Mouse (Mus musculus) forebrain, embryonic 14.5 days (tissue): Measurements from ENCODE around the gene Hspg2. TPM values are rescaled to one million over a fixed set of nuclear protein-coding genes. Genes with fewer than 3 reads are reported as not detected.
A peak's percentile ranks its signal among the peaks of the same experiment; 100 is the strongest.

Experiments used
- ATAC-seq: fragments of 200-750 bp; cut with Nextera tagmentation; 2 replicates; pipeline ENCODE4 v1.8.0; 2017; ENCODE audit warnings: mild to moderate bottlenecking, moderate library complexity
- DNase-seq: peaks from one replicate; pipeline ENCODE4 v3.0.0-alpha.2; 2015; ENCODE audit warnings: low spot score
- H3K27ac ChIP-seq: fragments of 300-500 bp; sonication (generic); 2 replicates; pipeline ENCODE4 v1.5.1; 2014; ENCODE audit warnings: low read depth, mild to moderate bottlenecking, control low read depth, low read length, moderate library complexity
- H3K27me3 ChIP-seq: fragments of 300-500 bp; sonication (generic); replicated peaks from 2 replicates; pipeline ENCODE4 v1.6.1; 2014; ENCODE audit warnings: low read length, control low read depth, mixed read lengths; ENCODE audit not compliant: control insufficient read depth, insufficient read depth
- H3K36me3 ChIP-seq: fragments of 300-500 bp; sonication (generic); 2 replicates; pipeline ENCODE4 v1.6.1; 2014; ENCODE audit warnings: low read length, control low read depth; ENCODE audit not compliant: control insufficient read depth, insufficient read depth
- H3K4me1 ChIP-seq: fragments of 300-500 bp; sonication (generic); 2 replicates; pipeline ENCODE4 v1.6.1; 2014; ENCODE audit warnings: antibody characterized with exemption, low read length, control low read depth; ENCODE audit not compliant: control insufficient read depth, insufficient read depth
- H3K4me2 ChIP-seq: fragments of 300-500 bp; sonication (generic); 2 replicates; pipeline ENCODE4 v1.6.1; 2014; ENCODE audit warnings: mild to moderate bottlenecking, control low read depth, low read length
- H3K4me3 ChIP-seq: fragments of 300-500 bp; sonication (generic); 2 replicates; pipeline ENCODE4 v1.5.1; 2014; ENCODE audit warnings: low read depth, low read length, control low read depth
- H3K9ac ChIP-seq: fragments of 300-500 bp; sonication (generic); 2 replicates; pipeline ENCODE4 v1.6.1; 2014; ENCODE audit warnings: mild to moderate bottlenecking, low read length, control low read depth, moderate library complexity
- H3K9me3 ChIP-seq: fragments of 300-500 bp; sonication (generic); replicated peaks from 2 replicates; pipeline ENCODE4 v1.6.1; 2016; ENCODE audit warnings: low read length, control low read depth, mixed read lengths; ENCODE audit not compliant: control insufficient read depth
- WGBS: fragments of 180-500 bp; shearing (Covaris S2); extraction: QIAGEN DNeasy Blood & Tissue Kit; methylation state at CpG from one replicate; pipeline ENCODE4 v1.1.7; 2014; 5-methylcytosine and 5-hydroxymethylcytosine counted together
- polyA plus RNA-seq: library from polyadenylated mRNA; unstranded; fragments of >200 nt; fragmentation: Nextera tagmentation; extraction: Ambion mirVana; gene quantifications from 2 replicates; pipeline ENCODE4 v1.2.1, GENCODE M21; 2014

Gene Hspg2
- polyA plus RNA-seq, 1 experiment from 2014 or later = 4.0 TPM

DNA sequence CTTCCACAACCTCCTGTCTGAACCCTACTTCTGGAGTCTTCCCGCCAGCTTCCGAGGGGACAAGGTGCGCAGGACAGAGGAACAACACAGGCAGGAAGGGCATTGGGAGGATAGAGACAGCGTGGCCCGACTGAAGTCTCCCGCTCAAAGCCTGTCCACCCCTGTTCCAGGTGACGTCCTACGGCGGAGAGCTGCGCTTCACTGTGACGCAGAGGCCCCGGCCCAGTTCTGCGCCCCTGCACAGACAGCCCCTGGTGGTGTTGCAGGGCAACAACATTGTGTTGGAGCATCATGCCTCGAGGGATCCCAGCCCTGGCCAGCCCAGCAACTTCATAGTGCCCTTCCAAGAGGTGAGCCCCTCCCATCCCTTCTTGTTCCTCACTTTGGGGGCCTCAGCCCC lies 50.2 kb downstream of the Hspg2 start:
- 0 out of 2 replicates have a peak, but pooled peaks cover 14% of the 10 kb centered on the region for H3K36me3 ChIP-seq
- H3K9me3 ChIP-seq = no peaks in the 10 kb centered on the region
- no peak for ATAC-seq
- no peak overlapping the region for H3K9ac ChIP-seq
- H3K27ac ChIP-seq = no peak overlapping the region
- H3K4me2 ChIP-seq = no peak overlapping the region
- no peaks in the 10 kb centered on the region for H3K4me1 ChIP-seq
- WGBS = 89% methylated on average over 14 of the region's 14 CpGs
- no peak for DNase-seq
- no peaks in the 10 kb centered on the region for H3K27me3 ChIP-seq
- H3K4me3 ChIP-seq = no peak overlapping the region

- H3K27ac ChIP-seq = no peak overlapping the region
- H3K36me3 ChIP-seq = 0 out of 2 replicates have a peak, but pooled peaks cover 14% of the 10 kb centered on the region
- no peaks in the 10 kb centered on the region for H3K9me3 ChIP-seq
- H3K4me1 ChIP-seq = no peaks in the 10 kb centered on the region
- H3K9ac ChIP-seq = no peak overlapping the region
- no peaks in the 10 kb centered on the region for H3K27me3 ChIP-seq
- no peak overlapping the region for H3K4me3 ChIP-seq
- H3K4me2 ChIP-seq = no peak overlapping the region
- no peak for DNase-seq
- no peak for ATAC-seq
- WGBS = 93% methylated on average over 5 of the region's 5 CpGs
Observed at GRCm38 (mm10) chr4:137520346-137520745, 51.8 kb downstream of the Hspg2 start.

- ATAC-seq (no peak), DNase-seq (no peak)
- WGBS = 84% methylated on average over 11 of the region's 11 CpGs
- Histone ChIP-seq H3K4me2 (no peak overlapping the region), H3K9me3 (no peaks in the 10 kb centered on the region), H3K27me3 (no peaks in the 10 kb centered on the region), H3K27ac (no peak overlapping the region), H3K36me3 (0 out of 2 replicates have a peak, but pooled peaks cover 9% of the 10 kb centered on the region), H3K9ac (no peak overlapping the region), H3K4me3 (no peak overlapping the region), H3K4me1 (no peaks in the 10 kb centered on the region)
Observed at GRCm38 (mm10) chr4:137521966-137522365, 53.4 kb downstream of the Hspg2 start.

GRCm38 (mm10) chr4:137525426-137525825 lies 56.9 kb downstream of the Hspg2 start:
- Histone ChIP-seq H3K27ac (no peak overlapping the region), H3K4me3 (no peak overlapping the region), H3K9me3 (no peaks in the 10 kb centered on the region), H3K4me1 (no peaks in the 10 kb centered on the region; the same call in 1 of the 2 replicates), H3K9ac (no peak overlapping the region), H3K27me3 (no peaks in the 10 kb centered on the region), H3K4me2 (no peak overlapping the region), H3K36me3 (0 out of 2 replicates have a peak, but pooled peaks cover 11% of the 10 kb centered on the region)
- DNase-seq (no peak), ATAC-seq (no peak)
- 94% methylated on average over 1 of the region's 1 CpGs for WGBS

- Histone ChIP-seq H3K36me3 (0 out of 2 replicates have a peak, but pooled peaks cover 11% of the 10 kb centered on the region), H3K4me2 (no peak overlapping the region), H3K4me3 (no peak overlapping the region), H3K27me3 (no peaks in the 10 kb centered on the region), H3K4me1 (no peaks in the 10 kb centered on the region; the same call in 1 of the 2 replicates), H3K9ac (no peak overlapping the region), H3K27ac (no peak overlapping the region), H3K9me3 (no peaks in the 10 kb centered on the region)
- DNase-seq = peak; percentile 17
- ATAC-seq = no peak
- 67% methylated on average over 4 of the region's 4 CpGs for WGBS
Observed at GRCm38 (mm10) chr4:137527368-137527767, 58.8 kb downstream of the Hspg2 start.

DNA sequence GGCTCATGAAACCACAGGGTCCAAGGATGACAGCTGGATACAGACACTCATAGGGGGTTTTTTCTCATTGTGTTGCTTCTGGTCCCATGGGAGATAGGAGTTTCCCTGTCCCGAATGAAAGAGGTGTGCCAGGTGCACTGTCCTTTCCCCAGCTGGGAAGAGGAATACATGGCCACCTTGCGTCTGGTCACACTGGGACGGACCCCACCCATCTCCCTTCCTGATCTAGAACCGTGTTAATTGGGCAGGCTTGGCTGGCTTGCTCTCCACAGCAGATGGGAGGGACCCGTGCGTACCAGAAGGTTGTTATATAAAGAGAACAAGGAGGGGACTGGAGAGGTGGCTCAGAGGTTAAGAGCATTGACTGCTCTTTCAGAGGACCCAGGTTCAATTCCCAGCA lies 59.3 kb downstream of the Hspg2 start:
- Histone ChIP-seq H3K9me3 (no peaks in the 10 kb centered on the region), H3K9ac (no peak overlapping the region), H3K4me2 (no peak overlapping the region), H3K4me3 (no peak overlapping the region), H3K36me3 (0 out of 2 replicates have a peak, but pooled peaks cover 7% of the 10 kb centered on the region), H3K4me1 (no peaks in the 10 kb centered on the region; the same call in 1 of the 2 replicates), H3K27ac (no peak overlapping the region), H3K27me3 (no peaks in the 10 kb centered on the region)
- WGBS = 86% methylated on average over 6 of the region's 6 CpGs
- no peak for DNase-seq
- ATAC-seq = no peak

DNA sequence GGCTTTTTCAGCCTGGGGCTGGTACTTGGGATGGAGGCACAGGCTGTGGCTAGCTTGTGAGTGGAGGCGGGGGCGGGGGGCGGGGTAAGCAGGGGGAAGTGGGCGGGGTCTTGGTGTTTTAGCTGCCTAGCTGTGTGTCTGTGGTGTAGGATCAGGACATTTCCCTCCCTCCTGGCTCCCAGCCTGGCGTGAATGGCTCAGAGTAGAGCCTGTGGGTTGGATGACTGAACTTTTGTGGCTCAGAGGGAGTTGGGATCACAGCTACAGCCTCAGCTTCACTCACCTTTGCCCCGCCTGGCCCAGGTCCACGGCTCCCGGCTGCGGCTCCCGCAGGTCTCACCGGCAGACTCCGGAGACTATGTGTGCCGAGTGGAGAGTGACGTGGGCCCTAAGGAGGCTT lies 71.8 kb downstream of the Hspg2 start:
- H3K4me2 ChIP-seq = no peak overlapping the region
- H3K4me3 ChIP-seq = no peak overlapping the region
- no peaks in the 10 kb centered on the region for H3K27me3 ChIP-seq
- no peaks in the 10 kb centered on the region for H3K4me1 ChIP-seq
- WGBS = 71% methylated on average over 13 of the region's 14 CpGs
- H3K27ac ChIP-seq = no peak overlapping the region; the same call in 1 of the 2 replicates
- H3K9ac ChIP-seq = no peak overlapping the region
- ATAC-seq = no peak
- no peaks in the 10 kb centered on the region for H3K9me3 ChIP-seq
- H3K36me3 ChIP-seq = 0 out of 2 replicates have a peak, but pooled peaks cover 5% of the 10 kb centered on the region
- DNase-seq = no peak

DNA sequence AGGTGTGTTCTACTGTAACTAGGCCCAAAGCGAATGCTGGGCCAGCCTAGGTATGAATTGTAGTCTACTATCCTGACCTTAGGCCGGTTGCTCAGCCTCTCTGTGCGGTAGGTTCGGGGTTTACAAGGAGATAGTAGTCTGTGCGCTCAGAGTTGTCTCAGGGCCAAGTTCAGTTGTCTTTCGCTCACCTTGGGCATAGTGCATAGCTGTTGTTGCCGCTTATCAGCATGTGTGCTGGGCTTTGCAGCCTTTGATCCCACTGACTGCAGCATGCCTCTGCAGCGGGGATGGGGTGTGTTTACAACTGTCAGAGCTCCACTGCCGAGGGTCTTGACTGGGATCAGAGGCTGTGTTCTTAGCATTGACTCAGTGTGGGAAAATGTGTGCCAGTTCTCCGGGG lies 74.4 kb downstream of the Hspg2 start:
- no peak overlapping the region for H3K4me3 ChIP-seq
- WGBS = 90% methylated on average over 10 of the region's 10 CpGs
- H3K4me2 ChIP-seq = no peak overlapping the region
- H3K27me3 ChIP-seq = no peaks in the 10 kb centered on the region
- DNase-seq (no peak), ATAC-seq (no peak)
- no peak overlapping the region for H3K9ac ChIP-seq
- peaks cover 9% of the 10 kb centered on the region; the same call in 1 of the 2 replicates for H3K36me3 ChIP-seq
- no peak overlapping the region for H3K27ac ChIP-seq
- H3K4me1 ChIP-seq = no peaks in the 10 kb centered on the region
- H3K9me3 ChIP-seq = no peaks in the 10 kb centered on the region

DNA sequence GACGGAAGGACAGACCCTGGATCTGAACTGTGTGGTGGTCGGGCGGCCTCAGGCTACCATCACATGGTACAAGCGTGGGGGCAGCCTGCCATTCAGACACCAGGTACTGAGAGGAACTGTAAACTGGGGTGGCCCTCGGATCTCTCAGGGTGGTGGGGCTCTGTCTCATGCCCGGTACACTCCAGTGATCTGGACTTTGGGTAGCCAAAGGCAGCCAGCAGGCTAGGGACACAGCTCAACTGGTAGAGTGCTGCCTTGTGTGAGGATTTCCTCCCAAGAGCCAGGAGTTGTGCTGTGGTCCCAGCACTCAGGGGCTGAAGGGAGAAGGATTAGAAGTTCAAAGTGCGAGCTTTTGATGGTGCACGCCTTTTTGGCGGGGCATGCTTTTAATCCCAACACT lies 77.0 kb downstream of the Hspg2 start:
- 96% methylated on average over 9 of the region's 9 CpGs for WGBS
- H3K4me2 ChIP-seq = no peak overlapping the region

More for the DNA sequence above, 77.0 kb downstream of the Hspg2 start:
- H3K27me3 ChIP-seq = no peaks in the 10 kb centered on the region
- ATAC-seq (no peak), DNase-seq (no peak)
- H3K27ac ChIP-seq = no peak overlapping the region
- H3K4me1 ChIP-seq = no peaks in the 10 kb centered on the region
- no peaks in the 10 kb centered on the region for H3K9me3 ChIP-seq
- H3K4me3 ChIP-seq = no peak overlapping the region
- peaks cover 10% of the 10 kb centered on the region; the same call in 1 of the 2 replicates for H3K36me3 ChIP-seq
- no peak overlapping the region for H3K9ac ChIP-seq
